Mouse (Mus musculus): Measurements from ENCODE around the gene Ppp1r13b. TPM values are rescaled to one million over a fixed set of nuclear protein-coding genes. Genes with fewer than 3 reads are reported as not detected.

Gene Ppp1r13b
- polyA plus RNA-seq, 1 experiment from 2014 or later = 21.7 TPM

GRCm38 (mm10) chr12:111872079-111872478, 35.8 kb downstream of the Ppp1r13b start:
- no peaks in the 10 kb centered on the region for H3K4me1 ChIP-seq (replicated peaks)
- WGBS = 86% methylated on average over 5 of the region's 5 CpGs
- ATAC-seq = no peak
- no peaks in the 10 kb centered on the region for H3K36me3 ChIP-seq
- H3K4me2 ChIP-seq (replicated peaks) = no peak overlapping the region
- no peaks in the 10 kb centered on the region for H3K9me3 ChIP-seq
- no peak overlapping the region for H3K9ac ChIP-seq
- no peak overlapping the region for H3K27ac ChIP-seq
- no peaks in the 10 kb centered on the region for H3K27me3 ChIP-seq (replicated peaks)
- H3K4me3 ChIP-seq (replicated peaks) = no peak overlapping the region

GRCm38 (mm10) chr12:111870811-111871210, 37.1 kb downstream of the Ppp1r13b start:
- no peaks in the 10 kb centered on the region for H3K4me1 ChIP-seq (replicated peaks)
- no peak overlapping the region for H3K4me2 ChIP-seq (replicated peaks)
- WGBS = 92% methylated on average over 7 of the region's 7 CpGs
- no peak overlapping the region for H3K27ac ChIP-seq
- no peaks in the 10 kb centered on the region for H3K9me3 ChIP-seq
- H3K4me3 ChIP-seq (replicated peaks) = no peak overlapping the region
- H3K9ac ChIP-seq = no peak overlapping the region
- H3K27me3 ChIP-seq (replicated peaks) = no peaks in the 10 kb centered on the region
- ATAC-seq = no peak
- no peaks in the 10 kb centered on the region for H3K36me3 ChIP-seq

- H3K36me3 ChIP-seq = no peaks in the 10 kb centered on the region
- no peak overlapping the region for H3K4me2 ChIP-seq (replicated peaks)
- no peak overlapping the region for H3K4me3 ChIP-seq (replicated peaks)
- no peak for ATAC-seq
- WGBS = 70% methylated on average over 1 of the region's 1 CpGs
- H3K27ac ChIP-seq = no peak overlapping the region
- H3K4me1 ChIP-seq (replicated peaks) = no peaks in the 10 kb centered on the region
- no peak overlapping the region for H3K9ac ChIP-seq
- no peaks in the 10 kb centered on the region for H3K9me3 ChIP-seq
- no peaks in the 10 kb centered on the region for H3K27me3 ChIP-seq (replicated peaks)
These were observed 38.1 kb downstream of the Ppp1r13b start for GRCm38 (mm10) chr12:111869806-111870205.

DNA sequence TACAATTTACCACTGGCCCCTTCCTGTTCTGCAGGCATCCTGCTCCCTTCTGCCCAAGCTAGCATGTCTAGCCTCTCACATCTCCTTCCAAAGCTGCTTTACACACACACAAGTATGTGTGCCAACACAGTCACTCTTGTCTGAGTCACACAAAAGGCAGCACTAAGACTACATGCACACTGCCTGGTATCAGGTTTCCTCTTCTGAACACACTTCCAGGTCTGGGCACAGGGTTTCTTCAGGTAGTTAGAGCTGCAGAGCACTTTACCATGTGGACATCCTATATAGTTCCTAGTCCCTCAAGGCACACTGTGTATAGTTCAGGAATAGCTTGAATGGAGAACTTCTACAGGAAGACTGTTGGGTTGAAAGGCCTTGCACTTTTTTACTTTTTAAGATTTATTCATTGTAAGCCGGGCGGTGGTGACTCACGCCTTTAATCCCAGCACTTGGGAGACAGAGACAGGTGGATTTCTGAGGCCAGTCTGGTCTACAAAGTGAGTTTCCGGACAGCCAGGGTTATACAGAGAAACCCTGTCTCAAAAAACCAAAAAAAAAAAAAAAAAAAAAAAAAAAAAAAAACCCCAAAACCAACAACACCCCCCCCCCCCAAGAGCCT, 43.6 kb downstream of the Ppp1r13b start:
- Histone ChIP-seq H3K4me1 (replicated peaks) (no peaks in the 10 kb centered on the region), H3K27ac (no peak overlapping the region), H3K27me3 (replicated peaks) (no peaks in the 10 kb centered on the region), H3K4me2 (replicated peaks) (no peak overlapping the region), H3K9me3 (no peaks in the 10 kb centered on the region), H3K9ac (no peak overlapping the region), H3K4me3 (replicated peaks) (no peak overlapping the region), H3K36me3 (0 out of 2 replicates have a peak, but pooled peaks cover under 1% of the 10 kb centered on the region)
- 92% methylated on average over 4 of the region's 4 CpGs for WGBS
- no peak for ATAC-seq

- no peak for ATAC-seq
- no peaks in the 10 kb centered on the region for H3K9me3 ChIP-seq
- WGBS = 97% methylated on average over 2 of the region's 2 CpGs
- H3K36me3 ChIP-seq = peaks cover 6% of the 10 kb centered on the region
- no peak overlapping the region for H3K4me3 ChIP-seq (replicated peaks)
- no peaks in the 10 kb centered on the region for H3K27me3 ChIP-seq (replicated peaks)
- H3K4me2 ChIP-seq (replicated peaks) = no peak overlapping the region
- no peak overlapping the region for H3K9ac ChIP-seq
- no peaks in the 10 kb centered on the region for H3K4me1 ChIP-seq (replicated peaks)
- no peak overlapping the region for H3K27ac ChIP-seq
These were observed 52.5 kb downstream of the Ppp1r13b start for GRCm38 (mm10) chr12:111855448-111855847.

DNA sequence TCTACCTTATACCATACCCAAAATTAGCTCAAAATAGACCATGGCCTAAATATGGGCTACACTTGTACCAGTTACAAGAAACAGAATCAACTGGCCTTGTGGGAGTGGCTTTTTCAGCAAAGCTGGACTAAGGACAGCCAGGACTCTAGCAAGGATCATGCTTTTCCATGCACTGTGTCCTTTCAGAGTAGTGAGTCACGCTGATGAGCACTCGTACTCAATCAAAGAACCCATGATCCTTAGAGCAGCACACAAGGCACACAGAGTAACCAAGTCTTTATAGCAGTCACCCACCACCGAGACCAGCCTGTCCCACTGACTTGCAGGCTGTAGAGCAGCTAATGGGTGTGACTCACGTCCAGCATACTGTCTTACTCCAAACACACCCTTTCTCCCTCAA, 54.4 kb downstream of the Ppp1r13b start:
- 69% methylated on average over 4 of the region's 4 CpGs for WGBS

DNA sequence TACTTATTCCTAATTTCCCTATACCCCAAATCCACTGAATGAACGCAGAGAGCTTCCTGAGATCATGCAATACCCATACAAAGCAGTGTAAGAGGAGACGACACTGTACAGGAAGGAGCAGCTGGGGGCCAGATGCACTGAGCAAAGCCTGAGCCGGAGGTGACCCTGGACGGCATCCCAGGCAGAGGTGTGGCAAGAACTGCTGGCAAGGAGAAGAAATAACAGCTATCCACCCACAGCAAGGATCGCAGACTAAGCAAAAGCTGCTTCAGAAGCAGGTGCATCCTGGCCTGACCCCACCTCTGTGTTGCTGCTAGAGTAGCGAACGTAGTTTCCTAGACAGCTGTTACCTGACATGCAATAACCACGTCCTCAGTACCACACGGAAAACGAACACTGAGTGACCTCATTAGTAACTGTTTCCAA, 54.9 kb downstream of the Ppp1r13b start:
- Histone ChIP-seq H3K4me3 (replicated peaks) (no peak overlapping the region), H3K4me1 (replicated peaks) (no peaks in the 10 kb centered on the region), H3K4me2 (replicated peaks) (no peak overlapping the region), H3K9ac (no peak overlapping the region), H3K27ac (no peak overlapping the region), H3K27me3 (replicated peaks) (no peaks in the 10 kb centered on the region), H3K9me3 (no peaks in the 10 kb centered on the region), H3K36me3 (peaks cover 3% of the 10 kb centered on the region)
- WGBS = 60% methylated on average over 10 of the region's 10 CpGs
- ATAC-seq = peak; percentile 41; the same call in 1 of the 2 replicates

More for the DNA sequence above, 54.4 kb downstream of the Ppp1r13b start:
- no peaks in the 10 kb centered on the region for H3K9me3 ChIP-seq
- no peak overlapping the region for H3K9ac ChIP-seq
- peaks cover 3% of the 10 kb centered on the region for H3K36me3 ChIP-seq
- no peak overlapping the region for H3K4me2 ChIP-seq (replicated peaks)
- H3K27me3 ChIP-seq (replicated peaks) = no peaks in the 10 kb centered on the region
- no peaks in the 10 kb centered on the region for H3K4me1 ChIP-seq (replicated peaks)
- H3K4me3 ChIP-seq (replicated peaks) = no peak overlapping the region
- ATAC-seq = no peak
- no peak overlapping the region for H3K27ac ChIP-seq

- Histone ChIP-seq H3K27ac (no peak overlapping the region), H3K27me3 (replicated peaks) (no peaks in the 10 kb centered on the region), H3K4me1 (replicated peaks) (no peaks in the 10 kb centered on the region), H3K36me3 (peaks cover 3% of the 10 kb centered on the region; the same call in 1 of the 2 replicates), H3K9ac (no peak overlapping the region), H3K9me3 (no peaks in the 10 kb centered on the region), H3K4me3 (replicated peaks) (no peak overlapping the region), H3K4me2 (replicated peaks) (no peak overlapping the region)
- no peak for ATAC-seq
- 73% methylated on average over 5 of the region's 5 CpGs for WGBS
These were observed 56.2 kb downstream of the Ppp1r13b start for GRCm38 (mm10) chr12:111851745-111852144.

GRCm38 (mm10) chr12:111851235-111851634, 56.7 kb downstream of the Ppp1r13b start:
- no peak overlapping the region for H3K9ac ChIP-seq
- H3K27ac ChIP-seq = no peak overlapping the region
- 70% methylated on average over 2 of the region's 2 CpGs for WGBS
- no peak overlapping the region for H3K4me2 ChIP-seq (replicated peaks)
- peaks cover 3% of the 10 kb centered on the region; the same call in 1 of the 2 replicates for H3K36me3 ChIP-seq
- no peaks in the 10 kb centered on the region for H3K27me3 ChIP-seq (replicated peaks)
- no peaks in the 10 kb centered on the region for H3K9me3 ChIP-seq
- no peaks in the 10 kb centered on the region for H3K4me1 ChIP-seq (replicated peaks)
- ATAC-seq = no peak
- no peak overlapping the region for H3K4me3 ChIP-seq (replicated peaks)

GRCm38 (mm10) chr12:111848300-111848798, 59.6 kb downstream of the Ppp1r13b start:
- 63% methylated on average over 9 of the region's 9 CpGs for WGBS
- Histone ChIP-seq H3K4me1 (replicated peaks) (no peaks in the 10 kb centered on the region), H3K9me3 (no peaks in the 10 kb centered on the region), H3K27ac (no peak overlapping the region), H3K27me3 (replicated peaks) (no peaks in the 10 kb centered on the region), H3K4me3 (replicated peaks) (no peak overlapping the region), H3K36me3 (no peaks in the 10 kb centered on the region), H3K9ac (no peak overlapping the region), H3K4me2 (replicated peaks) (no peak overlapping the region)
- peak; percentile 41 for ATAC-seq

DNA sequence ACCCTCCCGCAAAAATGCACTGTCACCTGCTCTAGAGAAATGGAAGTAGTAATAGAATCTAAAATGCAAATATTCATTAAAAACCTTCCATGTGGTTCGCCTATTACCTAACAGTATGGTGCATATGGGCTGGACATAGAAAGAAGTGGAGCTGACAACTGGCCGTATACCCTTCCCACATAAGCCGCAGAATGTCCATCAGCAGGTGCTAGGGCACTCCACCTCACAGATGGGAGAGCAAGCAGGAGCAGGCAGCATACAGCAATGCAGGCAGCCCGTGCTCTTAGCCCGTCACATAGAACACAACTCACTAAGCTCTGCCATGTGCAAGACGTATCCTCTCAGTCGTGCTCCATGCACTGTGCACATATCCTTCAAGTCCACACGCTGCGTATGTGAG, 61.1 kb downstream of the Ppp1r13b start:
- no peak overlapping the region for H3K4me3 ChIP-seq (replicated peaks)
- 0 out of 2 replicates have a peak, but pooled peaks cover 2% of the 10 kb centered on the region for H3K4me1 ChIP-seq (replicated peaks)
- H3K9ac ChIP-seq = no peak overlapping the region
- no peak overlapping the region for H3K27ac ChIP-seq
- peaks cover 3% of the 10 kb centered on the region; the same call in 1 of the 2 replicates for H3K36me3 ChIP-seq
- no peaks in the 10 kb centered on the region for H3K27me3 ChIP-seq (replicated peaks)
- WGBS = 73% methylated on average over 10 of the region's 10 CpGs
- ATAC-seq = no peak
- H3K9me3 ChIP-seq = no peaks in the 10 kb centered on the region
- no peak overlapping the region for H3K4me2 ChIP-seq (replicated peaks)

- 0 out of 2 replicates have a peak, but pooled peaks cover 2% of the 10 kb centered on the region for H3K4me1 ChIP-seq (replicated peaks)
- H3K9ac ChIP-seq = no peak overlapping the region
- H3K36me3 ChIP-seq = peaks cover 3% of the 10 kb centered on the region; the same call in 1 of the 2 replicates
- H3K4me3 ChIP-seq (replicated peaks) = no peak overlapping the region
- H3K4me2 ChIP-seq (replicated peaks) = no peak overlapping the region
- no peaks in the 10 kb centered on the region for H3K9me3 ChIP-seq
- no peak for ATAC-seq
- H3K27ac ChIP-seq = no peak overlapping the region
- H3K27me3 ChIP-seq (replicated peaks) = no peaks in the 10 kb centered on the region
- 91% methylated on average over 4 of the region's 4 CpGs for WGBS
These were observed 62.0 kb downstream of the Ppp1r13b start for GRCm38 (mm10) chr12:111845953-111846352.

GRCm38 (mm10) chr12:111843470-111843869, 64.4 kb downstream of the Ppp1r13b start:
- Histone ChIP-seq H3K27ac (no peak overlapping the region), H3K9ac (no peak overlapping the region), H3K9me3 (no peaks in the 10 kb centered on the region), H3K4me3 (replicated peaks) (no peak overlapping the region), H3K36me3 (peaks cover 16% of the 10 kb centered on the region), H3K4me1 (replicated peaks) (0 out of 2 replicates have a peak, but pooled peaks cover 2% of the 10 kb centered on the region), H3K4me2 (replicated peaks) (no peak overlapping the region), H3K27me3 (replicated peaks) (no peaks in the 10 kb centered on the region)
- 53% methylated on average over 2 of the region's 2 CpGs for WGBS
- no peak for ATAC-seq

All from intestine, embryonic 15.5 days (tissue).